Mouse (Mus musculus) heart, embryonic 15.5 days (tissue): ENCODE results near the gene Tfr2. TPM values are rescaled to one million over a fixed set of nuclear protein-coding genes. Genes with fewer than 3 reads are reported as not detected.

Source experiments
- ATAC-seq: fragments of 200-750 bp; cut with Nextera tagmentation; replicated peaks from 2 replicates; pipeline ENCODE4 v1.8.0; 2017; ENCODE audit warnings: low read depth, moderate TSS enrichment; ENCODE audit not compliant: insufficient number of reproducible peaks, insufficient read depth, low FRiP score
- H3K27ac ChIP-seq: fragments of 300-500 bp; sonication (generic); 2 replicates; pipeline ENCODE4 v1.5.1; 2015; ENCODE audit warnings: mild to moderate bottlenecking, inconsistent platforms
- H3K27me3 ChIP-seq: fragments of 300-500 bp; sonication (generic); 2 replicates; pipeline ENCODE4 v1.6.1; 2015; ENCODE audit warnings: inconsistent platforms
- H3K36me3 ChIP-seq: fragments of 300-500 bp; sonication (generic); 2 replicates; pipeline ENCODE4 v1.6.1; 2015; ENCODE audit warnings: mild to moderate bottlenecking, inconsistent platforms
- H3K4me1 ChIP-seq: fragments of 300-500 bp; sonication (generic); replicated peaks from 2 replicates; pipeline ENCODE4 v1.6.1; 2015; ENCODE audit warnings: inconsistent platforms
- H3K4me2 ChIP-seq: fragments of 300-500 bp; sonication (generic); 2 replicates; pipeline ENCODE4 v1.6.1; 2015; ENCODE audit warnings: inconsistent platforms, mild to moderate bottlenecking, moderate library complexity
- H3K4me3 ChIP-seq: fragments of 300-500 bp; sonication (generic); 2 replicates; pipeline ENCODE4 v1.5.1; 2015; ENCODE audit warnings: mild to moderate bottlenecking, inconsistent platforms
- H3K9ac ChIP-seq: fragments of 300-500 bp; sonication (generic); 2 replicates; pipeline ENCODE4 v1.6.1; 2015; ENCODE audit warnings: mild to moderate bottlenecking, inconsistent platforms
- H3K9me3 ChIP-seq: fragments of 300-500 bp; sonication (generic); replicated peaks from 2 replicates; pipeline ENCODE4 v1.6.1; 2016; ENCODE audit warnings: inconsistent platforms
- WGBS: fragments of 180-500 bp; shearing (Covaris S2); methylation state at CpG from one replicate; pipeline ENCODE4 v1.1.7; 2015; ENCODE audit warnings: mixed read lengths; 5-methylcytosine and 5-hydroxymethylcytosine counted together
- polyA plus RNA-seq: library from polyadenylated mRNA; unstranded; fragments of >200 nt; fragmentation: Nextera tagmentation; extraction: Ambion mirVana; gene quantifications from 2 replicates; pipeline ENCODE4 v1.2.1, GENCODE M21; 2015

The Tfr2 gene
- polyA plus RNA-seq, 1 experiment from 2014 or later = 0.31 TPM

- no peaks in the 10 kb centered on the region for H3K4me1 ChIP-seq
- no peak overlapping the region for H3K27ac ChIP-seq
- H3K27me3 ChIP-seq = peaks cover 7% of the 10 kb centered on the region
- no peaks in the 10 kb centered on the region for H3K36me3 ChIP-seq
- no peak overlapping the region for H3K4me3 ChIP-seq
- no peak overlapping the region for H3K9ac ChIP-seq
- WGBS = 48% methylated on average over 10 of the region's 10 CpGs
- H3K9me3 ChIP-seq = no peaks in the 10 kb centered on the region
- no peak overlapping the region for H3K4me2 ChIP-seq
- ATAC-seq = no peak
These were observed 6.7 kb upstream of the Tfr2 start for GRCm38 (mm10) chr5:137562965-137563364.

GRCm38 (mm10) chr5:137565744-137566143 lies 3.9 kb upstream of the Tfr2 start:
- 75% methylated on average over 6 of the region's 6 CpGs for WGBS
- 0 out of 2 replicates have a peak, but pooled peaks cover 3% of the 10 kb centered on the region for H3K4me1 ChIP-seq
- H3K4me2 ChIP-seq = no peak overlapping the region
- H3K36me3 ChIP-seq = no peaks in the 10 kb centered on the region
- H3K27me3 ChIP-seq = peaks cover 7% of the 10 kb centered on the region; the same call in 1 of the 2 replicates
- H3K4me3 ChIP-seq = no peak overlapping the region
- H3K9me3 ChIP-seq = no peaks in the 10 kb centered on the region
- no peak for ATAC-seq
- no peak overlapping the region for H3K9ac ChIP-seq
- H3K27ac ChIP-seq = no peak overlapping the region

- Histone ChIP-seq H3K36me3 (no peaks in the 10 kb centered on the region), H3K4me1 (0 out of 2 replicates have a peak, but pooled peaks cover 3% of the 10 kb centered on the region), H3K9me3 (no peaks in the 10 kb centered on the region), H3K4me2 (no peak overlapping the region), H3K27ac (no peak overlapping the region), H3K4me3 (no peak overlapping the region), H3K27me3 (peaks cover 10% of the 10 kb centered on the region; the same call in 1 of the 2 replicates), H3K9ac (no peak overlapping the region)
- ATAC-seq = no peak
- WGBS = 85% methylated on average over 5 of the region's 5 CpGs
These were observed 3.2 kb upstream of the Tfr2 start for GRCm38 (mm10) chr5:137566416-137566815.

- no peak overlapping the region for H3K4me3 ChIP-seq
- no peak for ATAC-seq
- no peak overlapping the region for H3K9ac ChIP-seq
- no peaks in the 10 kb centered on the region for H3K36me3 ChIP-seq
- 0 out of 2 replicates have a peak, but pooled peaks cover 3% of the 10 kb centered on the region for H3K4me1 ChIP-seq
- no peak overlapping the region for H3K27ac ChIP-seq
- no peak overlapping the region for H3K4me2 ChIP-seq
- WGBS = 76% methylated on average over 8 of the region's 8 CpGs
- no peaks in the 10 kb centered on the region for H3K9me3 ChIP-seq
- 0 out of 2 replicates have a peak, but pooled peaks cover 10% of the 10 kb centered on the region for H3K27me3 ChIP-seq
These were observed 1.3 kb upstream of the Tfr2 start for GRCm38 (mm10) chr5:137568223-137568798.

GRCm38 (mm10) chr5:137569031-137569430 lies 609 bp upstream of the Tfr2 start:
- no peak overlapping the region for H3K4me2 ChIP-seq

GRCm38 (mm10) chr5:137570181-137570580 lies 541 bp downstream of the Tfr2 start:
- no peak for ATAC-seq
- Histone ChIP-seq H3K4me3 (no peak overlapping the region), H3K4me1 (peaks cover 9% of the 10 kb centered on the region; the same call in 1 of the 2 replicates), H3K9ac (no peak overlapping the region), H3K36me3 (no peaks in the 10 kb centered on the region), H3K27me3 (peaks cover 16% of the 10 kb centered on the region; the same call in 1 of the 2 replicates), H3K27ac (no peak overlapping the region), H3K9me3 (no peaks in the 10 kb centered on the region), H3K4me2 (no peak overlapping the region; the same call in 1 of the 2 replicates)
- 39% methylated on average over 7 of the region's 7 CpGs for WGBS

More at GRCm38 (mm10) chr5:137569031-137569430, 609 bp upstream of the Tfr2 start:
- Histone ChIP-seq H3K36me3 (no peaks in the 10 kb centered on the region), H3K27me3 (0 out of 2 replicates have a peak, but pooled peaks cover 10% of the 10 kb centered on the region), H3K4me3 (no peak overlapping the region), H3K9ac (no peak overlapping the region), H3K9me3 (no peaks in the 10 kb centered on the region), H3K27ac (no peak overlapping the region), H3K4me1 (0 out of 2 replicates have a peak, but pooled peaks cover 3% of the 10 kb centered on the region)
- 58% methylated on average over 12 of the region's 12 CpGs for WGBS
- ATAC-seq = no peak

- no peak overlapping the region for H3K4me3 ChIP-seq
- H3K36me3 ChIP-seq = no peaks in the 10 kb centered on the region
- H3K4me2 ChIP-seq = peak overlapping the region; percentile 8; the same call in 1 of the 2 replicates
- no peak overlapping the region for H3K27ac ChIP-seq
- 0 out of 2 replicates have a peak, but pooled peaks have one; percentile 16 for ATAC-seq
- WGBS = 69% methylated on average over 17 of the region's 17 CpGs
- H3K9me3 ChIP-seq = no peaks in the 10 kb centered on the region
- peaks cover 9% of the 10 kb centered on the region; the same call in 1 of the 2 replicates for H3K4me1 ChIP-seq
- no peak overlapping the region for H3K9ac ChIP-seq
- H3K27me3 ChIP-seq = peaks cover 17% of the 10 kb centered on the region; the same call in 1 of the 2 replicates
These were observed 1.3 kb downstream of the Tfr2 start for GRCm38 (mm10) chr5:137570691-137571586.

GRCm38 (mm10) chr5:137574470-137574901 lies 4.8 kb downstream of the Tfr2 start:
- Histone ChIP-seq H3K9ac (no peak overlapping the region), H3K4me2 (peak overlapping the region; percentile 61), H3K36me3 (no peaks in the 10 kb centered on the region), H3K9me3 (no peaks in the 10 kb centered on the region), H3K4me3 (peak overlapping the region; percentile 24), H3K4me1 (peaks cover 9% of the 10 kb centered on the region; the same call in 1 of the 2 replicates), H3K27ac (no peak overlapping the region), H3K27me3 (peaks cover 14% of the 10 kb centered on the region; the same call in 1 of the 2 replicates)
- 11% methylated on average over 27 of the region's 27 CpGs for WGBS
- ATAC-seq = no peak

- Histone ChIP-seq H3K9me3 (no peaks in the 10 kb centered on the region), H3K27ac (no peak overlapping the region), H3K9ac (no peak overlapping the region), H3K36me3 (no peaks in the 10 kb centered on the region), H3K4me1 (peaks cover 11% of the 10 kb centered on the region), H3K4me3 (no peak overlapping the region), H3K4me2 (no peak overlapping the region), H3K27me3 (peaks cover 25% of the 10 kb centered on the region)
- no peak for ATAC-seq
- 65% methylated on average over 6 of the region's 6 CpGs for WGBS
These were observed 10.6 kb downstream of the Tfr2 start for GRCm38 (mm10) chr5:137580246-137580645.

GRCm38 (mm10) chr5:137582702-137583101 lies 13.1 kb downstream of the Tfr2 start:
- peaks cover 25% of the 10 kb centered on the region for H3K27me3 ChIP-seq
- no peaks in the 10 kb centered on the region for H3K36me3 ChIP-seq
- 22% methylated on average over 8 of the region's 8 CpGs for WGBS
- no peak overlapping the region for H3K4me2 ChIP-seq
- no peak for ATAC-seq
- H3K4me1 ChIP-seq = peaks cover 11% of the 10 kb centered on the region
- H3K9me3 ChIP-seq = no peaks in the 10 kb centered on the region
- H3K9ac ChIP-seq = no peak overlapping the region
- no peak overlapping the region for H3K27ac ChIP-seq
- no peak overlapping the region for H3K4me3 ChIP-seq

GRCm38 (mm10) chr5:137583670-137584169 lies 14.1 kb downstream of the Tfr2 start:
- Histone ChIP-seq H3K4me1 (peaks cover 11% of the 10 kb centered on the region), H3K27ac (no peak overlapping the region), H3K4me3 (peak overlapping the region; percentile 48), H3K36me3 (no peaks in the 10 kb centered on the region), H3K27me3 (peaks cover 25% of the 10 kb centered on the region), H3K9ac (peak overlapping the region; percentile 42), H3K9me3 (no peaks in the 10 kb centered on the region), H3K4me2 (peak overlapping the region; percentile 76)
- 13% methylated on average over 27 of the region's 27 CpGs for WGBS
- 0 out of 2 replicates have a peak, but pooled peaks have one; percentile 21 for ATAC-seq
